Mouse (Mus musculus) neural tube, embryonic 14.5 days (tissue): ENCODE results near the gene Optn. TPM values are rescaled to one million over a fixed set of nuclear protein-coding genes. Genes with fewer than 3 reads are reported as not detected.

Source experiments
- ATAC-seq: fragments of 200-750 bp; cut with Nextera tagmentation; 2 replicates; pipeline ENCODE4 v1.8.0; 2017; ENCODE audit warnings: low read depth, mild to moderate bottlenecking, moderate TSS enrichment, moderate library complexity
- H3K27ac ChIP-seq: fragments of 300-500 bp; sonication (generic); 2 replicates; pipeline ENCODE4 v1.5.1; 2014; ENCODE audit warnings: low read depth, mild to moderate bottlenecking, control low read depth, low read length, moderate library complexity, mixed read lengths
- H3K27me3 ChIP-seq: fragments of 300-500 bp; sonication (generic); 2 replicates; pipeline ENCODE4 v1.6.1; 2014; ENCODE audit warnings: low read length; ENCODE audit not compliant: control insufficient read depth, insufficient read depth
- H3K36me3 ChIP-seq: fragments of 300-500 bp; sonication (generic); 2 replicates; pipeline ENCODE4 v1.6.1; 2014; ENCODE audit warnings: low read length, mixed read lengths; ENCODE audit not compliant: control insufficient read depth, insufficient read depth
- H3K4me1 ChIP-seq: fragments of 300-500 bp; sonication (generic); 2 replicates; pipeline ENCODE4 v1.6.1; 2014; ENCODE audit warnings: low read length; ENCODE audit not compliant: control insufficient read depth, insufficient read depth
- H3K4me2 ChIP-seq: fragments of 300-500 bp; sonication (generic); 2 replicates; pipeline ENCODE4 v1.6.1; 2014; ENCODE audit warnings: mild to moderate bottlenecking, low read depth, low read length, control low read depth
- H3K4me3 ChIP-seq: fragments of 300-500 bp; sonication (generic); 2 replicates; pipeline ENCODE4 v1.5.1; 2014; ENCODE audit warnings: low read depth, low read length, control low read depth, mixed read lengths
- H3K9ac ChIP-seq: fragments of 300-500 bp; sonication (generic); replicated peaks from 2 replicates; pipeline ENCODE4 v1.6.1; 2014; ENCODE audit warnings: low read depth, mild to moderate bottlenecking, control low read depth, low read length, mixed read lengths
- H3K9me3 ChIP-seq: fragments of 300-500 bp; sonication (generic); 2 replicates; pipeline ENCODE4 v1.6.1; 2016; ENCODE audit warnings: low read length; ENCODE audit not compliant: control insufficient read depth
- WGBS: fragments of 180-500 bp; shearing (Covaris S2); extraction: QIAGEN DNeasy Blood & Tissue Kit; methylation state at CpG from one replicate; pipeline ENCODE4 v1.1.7; 2014; 5-methylcytosine and 5-hydroxymethylcytosine counted together
- polyA plus RNA-seq: library from polyadenylated mRNA; unstranded; fragments of >200 nt; fragmentation: Nextera tagmentation; extraction: Ambion mirVana; gene quantifications from 2 replicates; pipeline ENCODE4 v1.2.1, GENCODE M21; 2014

Gene Optn
- polyA plus RNA-seq, 1 experiment from 2014 or later, result 16.6 TPM

DNA sequence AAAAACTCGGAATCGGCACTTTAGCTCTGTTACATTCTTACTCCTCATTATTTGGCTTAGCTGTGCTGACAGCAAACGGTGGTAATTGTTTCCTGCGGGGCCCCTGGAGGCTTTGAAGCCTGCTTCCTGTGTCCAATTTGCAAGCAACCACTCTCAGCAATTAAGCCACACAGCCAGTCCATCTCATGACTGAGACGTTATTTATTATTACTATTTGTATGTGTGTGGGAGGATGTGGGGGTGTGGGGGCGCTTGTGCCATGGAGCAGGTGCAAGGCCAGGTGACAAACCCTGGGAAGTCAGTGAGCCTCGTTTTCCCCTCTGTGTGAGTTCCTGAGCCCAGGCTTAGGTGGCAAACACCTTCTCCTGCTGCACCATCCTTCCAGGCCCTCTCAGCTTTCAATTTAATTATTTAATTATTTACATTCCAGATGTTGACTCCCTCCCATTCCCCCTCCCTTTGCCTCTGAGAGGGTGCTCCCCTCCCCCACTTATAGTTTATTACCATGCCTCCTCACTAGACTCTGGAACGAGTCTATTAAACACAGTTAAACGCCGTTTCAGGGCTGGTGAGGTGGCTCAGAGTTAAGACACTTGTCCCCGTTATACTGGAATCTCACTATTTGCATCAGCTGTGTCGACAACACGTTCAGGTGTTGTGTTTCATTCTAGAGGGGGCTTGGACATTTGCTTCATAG lies 18.4 kb downstream of the Optn start:
- peak; percentile 59 for ATAC-seq
- H3K9me3 ChIP-seq, result no peaks in the 10 kb centered on the region
- peak overlapping the region; percentile 31; the same call in 1 of the 2 replicates for H3K4me2 ChIP-seq
- no peaks in the 10 kb centered on the region for H3K27me3 ChIP-seq
- no peak overlapping the region for H3K9ac ChIP-seq
- WGBS, result 15% methylated on average over 13 of the region's 13 CpGs
- H3K4me3 ChIP-seq, result no peak overlapping the region
- H3K4me1 ChIP-seq, result peaks cover 4% of the 10 kb centered on the region; the same call in 1 of the 2 replicates
- H3K27ac ChIP-seq, result peak overlapping the region; percentile 6; the same call in 1 of the 2 replicates
- no peaks in the 10 kb centered on the region for H3K36me3 ChIP-seq

DNA sequence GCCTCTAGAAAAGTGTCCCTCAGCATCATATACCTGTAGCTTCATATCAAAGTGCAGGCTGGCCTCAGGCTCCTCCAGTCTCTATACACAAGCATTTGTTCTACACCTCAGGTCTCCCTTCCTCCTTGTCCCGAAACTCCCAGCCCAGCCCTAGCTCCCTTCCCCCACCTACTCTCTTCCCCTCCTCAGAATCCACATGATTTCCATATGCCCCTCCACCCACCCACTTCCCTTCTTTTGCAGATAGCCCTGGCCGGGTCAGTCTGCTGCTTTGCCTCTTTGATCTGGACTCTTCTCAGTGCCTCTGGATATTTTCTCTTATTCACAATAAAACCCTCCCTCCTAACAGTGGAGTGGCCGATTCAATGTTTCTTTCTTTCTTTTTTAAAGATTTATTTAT lies 19.5 kb downstream of the Optn start:
- ATAC-seq, result no peak
- H3K4me1 ChIP-seq, result peaks cover 4% of the 10 kb centered on the region; the same call in 1 of the 2 replicates
- no peaks in the 10 kb centered on the region for H3K27me3 ChIP-seq
- no peak overlapping the region for H3K9ac ChIP-seq
- H3K9me3 ChIP-seq, result no peaks in the 10 kb centered on the region
- 50% methylated on average over 3 of the region's 3 CpGs for WGBS
- H3K4me2 ChIP-seq, result no peak overlapping the region
- no peak overlapping the region for H3K4me3 ChIP-seq
- no peaks in the 10 kb centered on the region for H3K36me3 ChIP-seq
- no peak overlapping the region for H3K27ac ChIP-seq

DNA sequence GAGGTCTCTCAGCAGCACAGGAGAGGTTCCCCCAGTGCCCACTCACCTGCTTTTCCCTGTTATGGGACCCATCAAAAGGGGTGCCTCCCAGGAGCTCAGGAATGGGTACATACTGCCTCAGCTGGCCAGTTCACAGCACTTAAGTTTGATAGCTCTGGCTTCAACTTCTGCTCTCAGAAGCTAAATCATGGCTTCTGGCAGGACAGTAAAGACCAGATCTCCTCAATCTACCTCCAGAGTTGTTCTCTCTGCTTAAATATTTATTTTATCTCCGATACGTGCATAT lies 20.4 kb downstream of the Optn start:
- H3K4me2 ChIP-seq, result no peak overlapping the region
- 97% methylated on average over 2 of the region's 2 CpGs for WGBS
- no peaks in the 10 kb centered on the region for H3K36me3 ChIP-seq
- no peaks in the 10 kb centered on the region for H3K27me3 ChIP-seq
- H3K9ac ChIP-seq, result no peak overlapping the region
- no peak for ATAC-seq
- H3K27ac ChIP-seq, result no peak overlapping the region
- peaks cover 4% of the 10 kb centered on the region; the same call in 1 of the 2 replicates for H3K4me1 ChIP-seq
- H3K4me3 ChIP-seq, result no peak overlapping the region
- no peaks in the 10 kb centered on the region for H3K9me3 ChIP-seq

DNA sequence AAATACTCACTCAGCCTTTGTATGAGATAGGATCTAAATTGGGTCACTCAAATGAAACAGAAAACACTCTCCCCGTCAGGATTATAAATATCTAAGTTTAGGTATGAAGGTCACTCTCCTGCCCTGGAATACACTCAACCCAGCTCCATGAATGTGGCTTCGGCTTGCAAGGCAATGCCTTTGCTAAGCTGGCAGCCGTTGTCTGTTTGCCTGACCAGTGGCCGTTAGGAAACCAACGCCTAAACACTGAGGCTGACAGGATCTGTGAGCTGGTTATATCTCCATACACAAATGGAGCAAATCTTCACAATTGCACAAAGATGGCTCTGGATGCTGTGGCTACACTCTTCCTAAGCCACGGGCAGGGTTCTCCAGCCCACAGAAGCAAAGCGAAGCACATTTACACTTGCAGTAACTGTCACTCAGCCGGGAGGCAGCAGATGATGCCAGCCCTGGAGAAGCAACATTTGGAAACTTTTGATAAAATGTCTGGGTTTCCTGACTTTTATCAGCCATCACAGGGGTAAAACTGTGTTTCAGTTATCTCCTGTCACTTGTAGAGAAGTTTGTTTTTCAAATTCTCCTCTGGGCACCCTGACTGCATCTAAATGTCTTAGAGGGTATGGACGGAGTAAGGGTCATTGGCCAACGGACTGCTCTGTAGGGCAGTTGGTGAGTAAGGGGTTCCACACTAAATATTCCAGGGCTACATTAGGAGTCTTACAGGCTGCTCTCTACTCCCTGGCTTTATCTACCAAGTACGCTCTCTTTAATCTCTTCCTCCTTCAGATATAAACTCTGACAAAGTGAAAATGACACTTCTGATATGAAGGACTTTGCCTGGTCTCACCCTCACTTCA lies 21.0 kb downstream of the Optn start:
- Histone ChIP-seq H3K9ac (no peak overlapping the region), H3K9me3 (no peaks in the 10 kb centered on the region), H3K4me1 (peaks cover 4% of the 10 kb centered on the region; the same call in 1 of the 2 replicates), H3K36me3 (no peaks in the 10 kb centered on the region), H3K4me3 (no peak overlapping the region), H3K27me3 (no peaks in the 10 kb centered on the region), H3K4me2 (no peak overlapping the region), H3K27ac (no peak overlapping the region)
- WGBS, result 85% methylated on average over 11 of the region's 11 CpGs
- ATAC-seq, result no peak

DNA sequence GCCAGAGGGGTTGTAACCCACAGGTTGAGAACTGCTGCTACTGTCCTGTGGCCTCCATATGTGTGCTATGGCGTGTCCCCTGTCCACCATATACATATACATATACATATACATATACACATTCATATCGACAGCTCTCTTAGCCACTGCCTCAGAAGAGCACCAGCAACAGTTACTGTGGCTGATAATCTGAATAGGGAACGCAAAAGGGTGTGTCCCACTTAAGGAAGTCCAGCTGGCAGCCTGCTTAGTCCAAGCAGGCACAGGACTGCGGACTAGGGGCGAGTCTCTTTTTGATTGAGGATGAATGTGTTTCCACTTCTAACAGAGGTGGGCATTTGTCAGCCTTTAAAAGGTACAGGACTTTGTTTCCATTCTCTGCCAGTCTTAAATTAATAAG lies 22.0 kb downstream of the Optn start:
- 89% methylated on average over 5 of the region's 5 CpGs for WGBS
- H3K4me1 ChIP-seq, result peaks cover 4% of the 10 kb centered on the region; the same call in 1 of the 2 replicates
- no peak for ATAC-seq

DNA sequence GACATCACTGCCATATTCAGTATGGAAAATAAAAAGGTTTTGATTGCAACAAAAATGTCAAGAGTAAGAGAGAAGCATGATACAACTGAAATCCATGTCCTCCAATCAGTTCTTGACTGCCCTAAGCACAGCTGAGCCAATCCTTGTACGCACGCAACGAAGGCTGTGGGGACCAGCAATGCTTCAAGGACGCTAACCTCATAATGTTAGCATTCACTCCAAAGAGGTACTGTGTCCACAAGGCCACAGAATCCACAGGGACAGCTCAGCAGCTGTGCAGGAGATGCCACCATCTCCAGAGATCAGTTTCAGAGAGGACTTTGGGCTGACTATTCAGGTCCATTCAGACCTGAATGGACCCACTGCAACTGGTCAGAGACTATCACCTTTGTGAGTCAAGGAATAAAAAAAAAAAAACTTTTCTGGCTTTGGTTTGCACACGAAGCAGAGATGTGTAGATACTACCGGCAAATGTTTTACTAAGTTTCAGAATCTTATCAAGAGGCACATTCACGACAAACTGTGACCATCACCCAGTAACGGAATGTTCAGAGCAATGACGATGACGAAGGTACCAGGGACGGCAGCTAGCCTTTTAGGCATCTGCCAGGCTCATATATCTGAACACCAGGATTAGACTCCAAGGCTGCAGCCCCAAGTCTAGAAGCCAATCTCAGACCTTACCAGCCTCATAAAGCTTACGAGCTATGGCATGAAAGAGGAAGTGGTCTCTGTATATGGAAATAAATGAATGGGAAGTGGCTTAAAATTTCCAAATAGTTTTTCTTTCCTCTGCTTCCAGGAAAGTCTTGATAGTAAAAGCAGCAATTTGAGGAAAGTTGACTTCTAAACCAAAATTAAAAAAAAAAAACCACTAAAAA lies 23.3 kb downstream of the Optn start:
- no peak overlapping the region for H3K4me2 ChIP-seq
- peaks cover 4% of the 10 kb centered on the region; the same call in 1 of the 2 replicates for H3K4me1 ChIP-seq
- H3K9ac ChIP-seq, result no peak overlapping the region
- no peak overlapping the region for H3K4me3 ChIP-seq
- no peaks in the 10 kb centered on the region for H3K27me3 ChIP-seq
- ATAC-seq, result no peak
- H3K9me3 ChIP-seq, result no peaks in the 10 kb centered on the region
- 89% methylated on average over 12 of the region's 12 CpGs for WGBS
- H3K36me3 ChIP-seq, result no peaks in the 10 kb centered on the region
- H3K27ac ChIP-seq, result no peak overlapping the region

More for the DNA sequence above, 22.0 kb downstream of the Optn start:
- H3K9me3 ChIP-seq, result no peaks in the 10 kb centered on the region
- H3K4me2 ChIP-seq, result no peak overlapping the region
- no peaks in the 10 kb centered on the region for H3K36me3 ChIP-seq
- H3K27me3 ChIP-seq, result no peaks in the 10 kb centered on the region
- no peak overlapping the region for H3K4me3 ChIP-seq
- H3K27ac ChIP-seq, result no peak overlapping the region
- no peak overlapping the region for H3K9ac ChIP-seq

DNA sequence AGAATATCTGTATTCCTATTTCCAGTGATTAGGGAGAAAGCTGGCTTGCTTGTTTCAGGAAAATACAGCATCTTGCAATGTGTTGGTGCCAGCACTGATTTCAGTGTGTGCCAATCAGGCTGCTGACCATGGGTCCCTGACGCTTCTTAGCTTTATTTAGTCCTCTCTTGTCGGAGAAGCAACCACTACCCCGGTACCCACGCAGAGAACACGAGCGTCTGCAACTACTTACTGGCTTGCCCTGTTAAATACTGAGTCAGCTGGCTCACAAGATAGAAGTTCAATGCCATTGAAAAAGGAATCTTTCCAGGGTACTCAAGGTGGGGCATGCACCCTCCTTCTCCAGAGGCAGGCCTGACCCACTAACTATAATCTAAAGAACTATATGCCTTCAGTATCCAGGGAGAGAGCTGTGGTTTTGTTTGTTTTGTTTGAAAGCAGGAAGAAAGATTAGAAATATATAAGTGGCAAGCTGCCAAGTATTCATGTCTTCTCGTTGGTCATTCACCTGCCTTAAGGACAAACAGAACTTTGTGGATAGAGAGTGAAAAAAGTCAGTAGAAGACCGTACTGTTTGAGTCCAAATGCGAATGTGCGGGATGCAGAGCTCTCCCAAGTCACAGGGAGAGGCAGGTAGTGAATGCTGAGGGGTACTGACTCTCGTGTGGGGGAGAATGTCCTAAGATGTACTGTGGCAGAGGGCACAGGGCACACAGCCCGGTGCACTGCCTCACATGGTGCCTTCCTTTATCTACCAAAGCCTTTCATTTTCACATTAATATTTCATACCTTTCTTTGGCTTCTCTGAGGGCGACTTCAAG lies 24.3 kb downstream of the Optn start:
- Histone ChIP-seq H3K4me3 (no peak overlapping the region), H3K4me2 (no peak overlapping the region), H3K4me1 (no peaks in the 10 kb centered on the region), H3K36me3 (no peaks in the 10 kb centered on the region), H3K9me3 (no peaks in the 10 kb centered on the region), H3K9ac (no peak overlapping the region), H3K27ac (no peak overlapping the region), H3K27me3 (no peaks in the 10 kb centered on the region)
- 86% methylated on average over 13 of the region's 13 CpGs for WGBS
- ATAC-seq, result no peak

DNA sequence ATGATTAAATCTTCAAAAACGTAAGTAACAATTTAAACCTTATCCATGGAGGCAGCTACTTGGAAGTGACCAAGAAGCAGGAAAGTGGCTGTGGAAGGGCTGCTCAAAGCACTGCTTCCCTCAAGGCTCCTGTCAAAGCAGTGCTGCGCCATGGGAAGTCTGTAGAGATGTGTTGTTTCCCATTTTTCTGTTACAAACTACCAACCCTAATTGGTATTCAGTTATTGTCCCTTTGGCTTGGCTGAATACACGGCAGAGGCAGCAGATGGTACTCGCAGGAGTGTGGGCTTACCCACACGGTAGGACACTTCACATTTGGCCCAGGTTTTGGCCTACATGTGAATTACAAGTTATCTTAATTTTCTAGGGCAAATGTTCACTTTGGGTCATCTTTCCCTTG lies 25.5 kb downstream of the Optn start:
- Histone ChIP-seq H3K9me3 (no peaks in the 10 kb centered on the region), H3K36me3 (no peaks in the 10 kb centered on the region), H3K27ac (no peak overlapping the region), H3K9ac (no peak overlapping the region), H3K4me1 (no peaks in the 10 kb centered on the region), H3K4me3 (no peak overlapping the region), H3K4me2 (no peak overlapping the region), H3K27me3 (no peaks in the 10 kb centered on the region)
- peak; percentile 65; the same call in 1 of the 2 replicates for ATAC-seq
- 25% methylated on average over 5 of the region's 5 CpGs for WGBS
